Mouse (Mus musculus) kidney, adult 2 months (tissue): Measurements from ENCODE around the gene Trio.

ENCODE experiments used
- CTCF ChIP-seq: fragments of 200-500 bp; conservative IDR thresholded peaks from 2 replicates; pipeline ENCODE4 v1.5.1; 2011; ENCODE audit warnings: low read depth, mild to moderate bottlenecking, control low read depth, low read length, moderate library complexity, mixed read lengths; ENCODE audit not compliant: insufficient read depth, insufficient read length
- POLR2A ChIP-seq: fragments of 200-500 bp; IDR thresholded peaks from one replicate; pipeline ENCODE4 v1.6.1; 2011; ENCODE audit warnings: low read depth, low read length, control low read depth

GRCm38 (mm10) chr15:27873747-27874320 lies 151.8 kb downstream of the Trio start:
- TF ChIP-seq CTCF (no peak), POLR2A (no peak)
